Mouse (Mus musculus): ENCODE measurements around the gene Zp3. TPM values are rescaled to one million over a fixed set of nuclear protein-coding genes. Genes with fewer than 3 reads are reported as not detected.

Zp3 gene
- polyA plus RNA-seq, 1 experiment, result 0.11 TPM

DNA sequence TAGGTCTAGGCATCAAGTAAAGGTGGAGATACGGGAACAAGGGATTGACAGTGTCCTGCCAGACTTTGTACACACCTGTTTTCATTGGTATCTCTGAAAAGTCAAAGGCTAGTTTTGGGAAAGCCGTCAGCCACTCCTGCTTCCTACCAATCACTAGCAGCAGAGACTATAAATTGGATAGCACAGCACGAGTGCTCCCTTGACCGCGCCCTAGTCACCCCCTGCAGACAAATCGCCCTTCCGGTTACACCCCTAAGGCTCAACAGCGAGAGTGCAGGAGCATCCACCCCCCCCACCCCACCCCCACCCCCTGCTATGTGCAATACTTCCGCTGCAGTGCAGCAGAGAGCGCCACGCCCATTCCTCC is 17.8 kb upstream of the Zp3 start:
- Histone ChIP-seq H3K4me3 (peak overlapping the region; percentile 38), H3K4me2 (ENCODE audit: low read depth) (peak overlapping the region; percentile 98), H3K79me2 (ENCODE audit: control insufficient read depth, insufficient read depth) (peaks cover 9% of the 10 kb centered on the region), H3K36me3 (ENCODE audit: control insufficient read depth, insufficient read depth) (no peaks in the 10 kb centered on the region), H3ac (ENCODE audit: control insufficient read depth, insufficient read length) (peak overlapping the region; percentile 42), H3K27me3 (ENCODE audit: control insufficient read depth, insufficient read depth, insufficient read length) (no peaks in the 10 kb centered on the region)
- TF ChIP-seq MYOD1 (IDR thresholded peaks at IDR 0.05; ENCODE audit: control insufficient read depth in 1 of 3, insufficient read length in 2 of 3, low read depth in 2 of 3) (no peak), MYOG (IDR thresholded peaks at IDR 0.05; ENCODE audit: control insufficient read depth in 1 of 3, insufficient read depth in 1 of 3, insufficient read length in 2 of 3, low read depth in 2 of 3) (no peak), TCF3 (IDR thresholded peaks at IDR 0.05; ENCODE audit: insufficient read length, low read depth) (no peak), POLR2A (IDR thresholded peaks at IDR 0.05; ENCODE audit: insufficient read length, low read depth) (peak; percentile 56), REST (IDR thresholded peaks at IDR 0.05; ENCODE audit: insufficient read depth, insufficient read length) (no peak), USF1 (IDR thresholded peaks at IDR 0.05; ENCODE audit: low read depth) (no peak), CEBPB (IDR thresholded peaks at IDR 0.05; ENCODE audit: insufficient read depth, poor library complexity, severe bottlenecking) (no peak), E2F4 (IDR thresholded peaks at IDR 0.05; ENCODE audit: insufficient read depth) (no peak), TCF12 (IDR thresholded peaks at IDR 0.05; ENCODE audit: insufficient read depth, poor library complexity, severe bottlenecking) (no peak), MAX (IDR thresholded peaks at IDR 0.05; ENCODE audit: low read depth) (no peak), SRF (IDR thresholded peaks at IDR 0.05; ENCODE audit: control insufficient read depth, insufficient read length, low read depth) (no peak), POLR2AphosphoS2 (IDR thresholded peaks at IDR 0.05; ENCODE audit: insufficient read length, low read depth) (peak; percentile 65)

DNA sequence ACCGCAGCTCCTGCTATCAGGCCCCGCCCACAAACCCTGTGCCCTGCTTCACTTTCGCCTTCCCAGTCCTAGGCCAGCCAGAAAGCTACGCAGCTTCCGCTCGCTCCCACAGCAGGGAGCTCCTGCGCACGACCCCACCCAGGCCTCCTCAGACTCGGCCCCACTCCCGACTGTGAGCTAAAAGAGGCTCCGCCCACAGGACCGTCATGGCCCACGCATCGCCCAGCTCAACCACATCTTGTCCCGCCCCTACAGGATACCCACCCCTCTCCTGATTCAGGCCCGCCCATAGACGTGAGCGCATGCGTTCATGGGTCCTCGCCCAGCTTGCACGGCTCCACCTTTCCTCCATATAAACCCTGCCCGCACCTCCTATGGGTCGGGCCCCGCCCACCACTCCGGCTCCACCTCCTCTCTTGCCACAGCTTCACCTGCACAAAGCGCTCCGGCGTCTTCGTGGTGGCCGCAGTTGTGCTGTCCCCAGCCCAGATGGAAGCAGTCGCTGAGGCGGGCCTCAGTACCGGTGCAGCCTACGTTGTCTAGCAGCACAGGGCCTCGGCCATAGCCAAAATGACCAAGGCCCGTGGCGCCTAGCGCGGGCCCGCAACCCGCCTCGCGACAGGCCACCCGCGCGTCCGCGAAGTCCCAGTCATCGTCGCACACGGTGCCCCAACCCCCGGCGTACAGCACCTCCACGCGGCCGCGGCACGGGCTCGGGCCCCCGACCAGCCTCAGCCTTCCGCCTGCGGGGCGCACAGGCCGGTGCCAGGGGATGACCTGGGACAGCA is 17.2 kb upstream of the Zp3 start:
- Histone ChIP-seq H3K27me3 (ENCODE audit: control insufficient read depth, insufficient read depth, insufficient read length) (no peaks in the 10 kb centered on the region), H3K4me3 (peak overlapping the region; percentile 38), H3K4me2 (ENCODE audit: low read depth) (peak overlapping the region; percentile 79), H3K79me2 (ENCODE audit: control insufficient read depth, insufficient read depth) (peaks cover 9% of the 10 kb centered on the region), H3ac (ENCODE audit: control insufficient read depth, insufficient read length) (peak overlapping the region; percentile 42), H3K36me3 (ENCODE audit: control insufficient read depth, insufficient read depth) (no peaks in the 10 kb centered on the region)
- TF ChIP-seq E2F4 (IDR thresholded peaks at IDR 0.05; ENCODE audit: insufficient read depth) (no peak), POLR2AphosphoS2 (IDR thresholded peaks at IDR 0.05; ENCODE audit: insufficient read length, low read depth) (peak; percentile 94), POLR2A (IDR thresholded peaks at IDR 0.05; ENCODE audit: insufficient read length, low read depth) (peak; percentile 84), SRF (IDR thresholded peaks at IDR 0.05; ENCODE audit: control insufficient read depth, insufficient read length, low read depth) (peak; percentile 29), MYOD1 (IDR thresholded peaks at IDR 0.05; ENCODE audit: control insufficient read depth in 1 of 3, insufficient read length in 2 of 3, low read depth in 2 of 3) (peak in 2 of 3 experiments; percentile 2 to 21)

DNA sequence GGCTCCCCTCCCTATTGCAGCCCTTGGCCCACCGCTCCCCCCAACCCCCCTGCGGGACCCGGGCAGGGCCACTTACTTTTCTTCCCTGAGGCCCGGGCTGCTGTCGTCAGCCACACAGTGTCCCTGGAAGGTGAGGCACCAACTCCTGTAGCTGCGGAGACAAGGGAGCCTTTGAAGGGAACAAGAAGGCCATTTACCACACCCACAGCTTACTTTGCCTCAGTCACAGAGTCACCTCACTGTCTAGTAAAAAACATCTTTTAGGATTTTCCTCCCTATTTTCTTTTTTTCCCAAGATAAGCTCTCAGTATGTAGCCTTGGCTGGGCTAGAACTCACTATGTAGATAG is 16.6 kb upstream of the Zp3 start:
- H3K36me3 ChIP-seq (ENCODE audit: control insufficient read depth, insufficient read depth), result no peaks in the 10 kb centered on the region
- H3K79me2 ChIP-seq (ENCODE audit: control insufficient read depth, insufficient read depth), result peaks cover 9% of the 10 kb centered on the region
- peak overlapping the region; percentile 79 for H3K4me2 ChIP-seq (ENCODE audit: low read depth)
- H3K27me3 ChIP-seq (ENCODE audit: control insufficient read depth, insufficient read depth, insufficient read length), result no peaks in the 10 kb centered on the region
- no peak for TF ChIP-seq USF1 (IDR thresholded peaks at IDR 0.05; ENCODE audit: low read depth)
- no peak for TF ChIP-seq POLR2A (IDR thresholded peaks at IDR 0.05; ENCODE audit: insufficient read length, low read depth)
- TF ChIP-seq MAX (IDR thresholded peaks at IDR 0.05; ENCODE audit: low read depth), result no peak
- no peak for TF ChIP-seq TCF3 (IDR thresholded peaks at IDR 0.05; ENCODE audit: insufficient read length, low read depth)
- no peak for TF ChIP-seq CEBPB (IDR thresholded peaks at IDR 0.05; ENCODE audit: insufficient read depth, poor library complexity, severe bottlenecking)
- TF ChIP-seq POLR2AphosphoS2 (IDR thresholded peaks at IDR 0.05; ENCODE audit: insufficient read length, low read depth), result no peak
- TF ChIP-seq MYOD1 (IDR thresholded peaks at IDR 0.05; ENCODE audit: control insufficient read depth in 1 of 3, insufficient read length in 2 of 3, low read depth in 2 of 3), result no peak
- peak overlapping the region; percentile 42 for H3ac ChIP-seq (ENCODE audit: control insufficient read depth, insufficient read length)
- H3K4me3 ChIP-seq, result peak overlapping the region; percentile 38

DNA sequence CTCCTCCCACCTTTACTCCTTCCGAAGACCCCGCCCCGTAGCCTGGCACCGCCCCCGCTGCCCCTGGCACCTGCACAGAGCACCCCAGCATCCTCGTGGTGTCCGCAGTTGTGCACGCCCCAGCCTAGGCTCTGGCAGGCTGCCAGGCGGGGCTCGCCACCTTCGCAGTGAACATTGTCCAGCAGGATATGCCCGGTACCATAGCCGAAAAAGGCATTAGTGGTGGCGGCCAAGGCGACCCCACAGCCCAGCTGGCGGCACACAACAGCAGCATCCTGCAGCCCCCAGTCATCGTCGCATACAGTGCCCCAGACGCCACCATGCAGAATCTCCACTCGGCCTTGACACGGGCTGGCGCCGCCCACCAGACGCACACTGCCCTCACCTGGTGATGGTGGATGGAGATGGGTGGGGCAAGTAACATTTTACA is 14.4 kb upstream of the Zp3 start:
- no peak overlapping the region for H3K4me2 ChIP-seq (ENCODE audit: low read depth)
- TF ChIP-seq TCF12 (IDR thresholded peaks at IDR 0.05; ENCODE audit: insufficient read depth, poor library complexity, severe bottlenecking), result no peak
- TF ChIP-seq REST (IDR thresholded peaks at IDR 0.05; ENCODE audit: insufficient read depth, insufficient read length), result no peak
- TF ChIP-seq SRF (IDR thresholded peaks at IDR 0.05; ENCODE audit: control insufficient read depth, insufficient read length, low read depth), result no peak
- no peak for TF ChIP-seq TCF3 (IDR thresholded peaks at IDR 0.05; ENCODE audit: insufficient read length, low read depth)
- TF ChIP-seq POLR2A (IDR thresholded peaks at IDR 0.05; ENCODE audit: insufficient read length, low read depth), result no peak
- TF ChIP-seq E2F4 (IDR thresholded peaks at IDR 0.05; ENCODE audit: insufficient read depth), result no peak
- TF ChIP-seq MAX (IDR thresholded peaks at IDR 0.05; ENCODE audit: low read depth), result no peak
- no peaks in the 10 kb centered on the region for H3K27me3 ChIP-seq (ENCODE audit: control insufficient read depth, insufficient read depth, insufficient read length)
- peaks cover 9% of the 10 kb centered on the region for H3K79me2 ChIP-seq (ENCODE audit: control insufficient read depth, insufficient read depth)
- no peak overlapping the region for H3K4me3 ChIP-seq
- no peak overlapping the region for H3ac ChIP-seq (ENCODE audit: control insufficient read depth, insufficient read length)
- H3K36me3 ChIP-seq (ENCODE audit: control insufficient read depth, insufficient read depth), result no peaks in the 10 kb centered on the region

DNA sequence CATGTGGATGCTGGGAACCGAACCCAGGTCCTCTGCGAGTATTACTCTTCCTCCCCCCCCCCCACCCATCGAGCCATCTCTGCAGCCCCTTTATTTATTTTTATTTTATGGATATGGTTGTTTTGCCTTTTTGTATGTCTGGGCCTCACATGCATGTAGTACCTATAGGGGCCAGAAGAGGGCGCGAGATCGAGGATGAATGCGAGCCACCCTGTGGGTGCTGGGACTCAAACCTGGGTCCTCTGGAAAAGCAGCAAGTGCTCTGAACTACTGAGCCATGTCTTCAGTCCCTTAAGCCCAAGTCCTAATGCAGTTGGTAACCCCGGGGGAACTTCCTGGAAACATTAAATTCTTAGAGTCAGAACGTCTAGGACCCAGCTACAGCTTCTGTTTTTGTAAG is 13.0 kb upstream of the Zp3 start:
- Histone ChIP-seq H3K4me2 (ENCODE audit: low read depth) (no peak overlapping the region), H3K79me2 (ENCODE audit: control insufficient read depth, insufficient read depth) (no peaks in the 10 kb centered on the region), H3K4me3 (no peak overlapping the region), H3K27me3 (ENCODE audit: control insufficient read depth, insufficient read depth, insufficient read length) (no peaks in the 10 kb centered on the region), H3ac (ENCODE audit: control insufficient read depth, insufficient read length) (no peak overlapping the region), H3K36me3 (ENCODE audit: control insufficient read depth, insufficient read depth) (no peaks in the 10 kb centered on the region)
- no peak for TF ChIP-seq TCF3 (IDR thresholded peaks at IDR 0.05; ENCODE audit: insufficient read length, low read depth)
- no peak for TF ChIP-seq MAX (IDR thresholded peaks at IDR 0.05; ENCODE audit: low read depth)
- no peak for TF ChIP-seq REST (IDR thresholded peaks at IDR 0.05; ENCODE audit: insufficient read depth, insufficient read length)
- no peak for TF ChIP-seq MYOD1 (IDR thresholded peaks at IDR 0.05; ENCODE audit: control insufficient read depth in 1 of 3, insufficient read length in 2 of 3, low read depth in 2 of 3)
- no peak for TF ChIP-seq TCF12 (IDR thresholded peaks at IDR 0.05; ENCODE audit: insufficient read depth, poor library complexity, severe bottlenecking)
- TF ChIP-seq USF1 (IDR thresholded peaks at IDR 0.05; ENCODE audit: low read depth), result no peak
- TF ChIP-seq E2F4 (IDR thresholded peaks at IDR 0.05; ENCODE audit: insufficient read depth), result no peak
- no peak for TF ChIP-seq POLR2AphosphoS2 (IDR thresholded peaks at IDR 0.05; ENCODE audit: insufficient read length, low read depth)
- no peak for TF ChIP-seq SRF (IDR thresholded peaks at IDR 0.05; ENCODE audit: control insufficient read depth, insufficient read length, low read depth)
- no peak for TF ChIP-seq POLR2A (IDR thresholded peaks at IDR 0.05; ENCODE audit: insufficient read length, low read depth)
- no peak for TF ChIP-seq CEBPB (IDR thresholded peaks at IDR 0.05; ENCODE audit: insufficient read depth, poor library complexity, severe bottlenecking)
- no peak for TF ChIP-seq MYOG (IDR thresholded peaks at IDR 0.05; ENCODE audit: control insufficient read depth in 1 of 3, insufficient read depth in 1 of 3, insufficient read length in 2 of 3, low read depth in 2 of 3)
